Mouse (Mus musculus): ENCODE measurements at regions not wholly inside any gene's neighbourhood (a gene's known extent, or its start where the extent isn't known, plus 50 kb on each side); places are given as distances from the start of the nearest gene placed in this dataset.

- Histone ChIP-seq H3K27me3 (ENCODE audit: control insufficient read depth, insufficient read depth, low read length) (no peaks in the 10 kb centered on the region), H3K27ac (ENCODE audit: insufficient read depth, low read depth, low read length) (no peak overlapping the region), H3K4me1 (ENCODE audit: control insufficient read depth, insufficient read depth, insufficient read length, low read length) (peaks cover 3% of the 10 kb centered on the region; the same call in 1 of the 2 replicates), H3K36me3 (ENCODE audit: control insufficient read depth, insufficient read depth, low read length) (no peaks in the 10 kb centered on the region), H3K4me3 (ENCODE audit: low read depth, low read length) (no peak overlapping the region)
- TF ChIP-seq POLR2A (IDR thresholded peaks at IDR 0.05; ENCODE audit: low read depth, low read length) (no peak), CTCF (IDR thresholded peaks at IDR 0.05; ENCODE audit: extremely low read depth, insufficient read length, insufficient replicate concordance, low read depth, low read length) (no peak)
- 26% methylated on average over 1 of the region's 1 CpGs for WGBS
Observed at GRCm38 (mm10) chr13:31477171-31477867, 78.6 kb upstream of the Foxq1 start.

- 77% methylated on average over 7 of the region's 7 CpGs for WGBS
- no peak overlapping the region for H3K4me3 ChIP-seq (ENCODE audit: low read depth, low read length)
- no peak for TF ChIP-seq CTCF (IDR thresholded peaks at IDR 0.05; ENCODE audit: extremely low read depth, insufficient read length, insufficient replicate concordance, low read depth, low read length)
- TF ChIP-seq POLR2A (IDR thresholded peaks at IDR 0.05; ENCODE audit: low read depth, low read length): no peak
- no peaks in the 10 kb centered on the region for H3K36me3 ChIP-seq (ENCODE audit: control insufficient read depth, insufficient read depth, low read length)
- no peak overlapping the region for H3K27ac ChIP-seq (ENCODE audit: insufficient read depth, low read depth, low read length)
- H3K27me3 ChIP-seq (ENCODE audit: control insufficient read depth, insufficient read depth, low read length): no peaks in the 10 kb centered on the region
- H3K4me1 ChIP-seq (ENCODE audit: control insufficient read depth, insufficient read depth, insufficient read length, low read length): peaks cover 3% of the 10 kb centered on the region; the same call in 1 of the 2 replicates
Observed at GRCm38 (mm10) chr13:31481105-31481844, 74.7 kb upstream of the Foxq1 start.

GRCm38 (mm10) chr13:31486373-31486772, 69.6 kb upstream of the Foxq1 start:
- no peak overlapping the region for H3K4me3 ChIP-seq (ENCODE audit: low read depth, low read length)
- H3K27me3 ChIP-seq (ENCODE audit: control insufficient read depth, insufficient read depth, low read length): no peaks in the 10 kb centered on the region
- no peak overlapping the region for H3K27ac ChIP-seq (ENCODE audit: insufficient read depth, low read depth, low read length)
- WGBS: 85% methylated on average over 3 of the region's 3 CpGs
- no peaks in the 10 kb centered on the region for H3K36me3 ChIP-seq (ENCODE audit: control insufficient read depth, insufficient read depth, low read length)
- no peaks in the 10 kb centered on the region for H3K4me1 ChIP-seq (ENCODE audit: control insufficient read depth, insufficient read depth, insufficient read length, low read length)
- TF ChIP-seq CTCF (IDR thresholded peaks at IDR 0.05; ENCODE audit: extremely low read depth, insufficient read length, insufficient replicate concordance, low read depth, low read length): no peak
- no peak for TF ChIP-seq POLR2A (IDR thresholded peaks at IDR 0.05; ENCODE audit: low read depth, low read length)

DNA sequence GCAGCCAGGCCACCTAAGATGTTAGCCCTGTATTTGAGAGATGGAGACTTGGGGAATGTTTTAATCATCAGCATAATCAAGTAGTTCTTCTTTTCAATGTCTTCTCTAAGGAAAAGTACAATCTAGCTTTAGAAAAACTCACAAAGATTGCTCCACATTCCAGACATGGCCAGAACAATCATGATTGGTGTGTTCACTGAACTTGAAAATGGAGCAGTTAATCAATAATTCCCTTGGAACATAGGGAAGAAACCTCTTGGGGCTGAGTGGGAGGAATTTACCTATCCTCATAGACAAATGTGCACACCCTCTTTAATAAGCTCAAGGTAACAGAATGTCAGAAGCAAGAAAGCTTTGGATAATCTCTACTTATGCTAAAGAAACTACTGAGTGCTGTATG, 67.7 kb upstream of the Foxq1 start:
- H3K27ac ChIP-seq (ENCODE audit: insufficient read depth, low read depth, low read length): no peak overlapping the region
- no peaks in the 10 kb centered on the region for H3K36me3 ChIP-seq (ENCODE audit: control insufficient read depth, insufficient read depth, low read length)

DNA sequence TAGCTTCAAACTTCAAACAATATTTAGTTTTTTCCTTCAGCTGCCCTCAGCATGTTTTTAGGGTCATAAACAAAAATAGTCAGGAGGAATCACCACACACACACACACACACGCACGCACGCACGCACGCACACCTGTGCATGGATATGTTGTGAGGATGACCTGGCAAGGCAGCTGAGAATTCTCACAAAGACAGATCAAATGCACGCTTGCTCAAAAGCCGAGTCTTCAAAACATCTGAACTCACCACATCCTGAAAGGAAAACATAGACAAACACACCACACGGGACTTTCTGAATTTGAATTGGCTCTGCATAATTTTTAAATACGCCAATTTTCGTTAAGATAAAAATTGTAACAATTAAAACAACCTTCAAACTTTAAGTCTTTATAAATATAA, 52.7 kb upstream of the Foxq1 start:
- Histone ChIP-seq H3K4me3 (ENCODE audit: low read depth, low read length) (no peak overlapping the region), H3K36me3 (ENCODE audit: control insufficient read depth, insufficient read depth, low read length) (no peaks in the 10 kb centered on the region), H3K27me3 (ENCODE audit: control insufficient read depth, insufficient read depth, low read length) (no peaks in the 10 kb centered on the region), H3K27ac (ENCODE audit: insufficient read depth, low read depth, low read length) (no peak overlapping the region), H3K4me1 (ENCODE audit: control insufficient read depth, insufficient read depth, insufficient read length, low read length) (peaks cover 6% of the 10 kb centered on the region; the same call in 1 of the 2 replicates)
- TF ChIP-seq CTCF (IDR thresholded peaks at IDR 0.05; ENCODE audit: extremely low read depth, insufficient read length, insufficient replicate concordance, low read depth, low read length): no peak
- TF ChIP-seq POLR2A (IDR thresholded peaks at IDR 0.05; ENCODE audit: low read depth, low read length): no peak
- WGBS: 85% methylated on average over 10 of the region's 10 CpGs

More for the DNA sequence above, 67.7 kb upstream of the Foxq1 start:
- no peak for TF ChIP-seq POLR2A (IDR thresholded peaks at IDR 0.05; ENCODE audit: low read depth, low read length)
- no peak for TF ChIP-seq CTCF (IDR thresholded peaks at IDR 0.05; ENCODE audit: extremely low read depth, insufficient read length, insufficient replicate concordance, low read depth, low read length)
- Histone ChIP-seq H3K27me3 (ENCODE audit: control insufficient read depth, insufficient read depth, low read length) (no peaks in the 10 kb centered on the region), H3K4me1 (ENCODE audit: control insufficient read depth, insufficient read depth, insufficient read length, low read length) (no peaks in the 10 kb centered on the region), H3K4me3 (ENCODE audit: low read depth, low read length) (no peak overlapping the region)

- Histone ChIP-seq H3K4me3 (ENCODE audit: low read depth, low read length) (no peak overlapping the region), H3K27ac (ENCODE audit: insufficient read depth, low read depth, low read length) (no peak overlapping the region), H3K4me1 (ENCODE audit: control insufficient read depth, insufficient read depth, insufficient read length, low read length) (peaks cover 6% of the 10 kb centered on the region; the same call in 1 of the 2 replicates), H3K27me3 (ENCODE audit: control insufficient read depth, insufficient read depth, low read length) (no peaks in the 10 kb centered on the region), H3K36me3 (ENCODE audit: control insufficient read depth, insufficient read depth, low read length) (no peaks in the 10 kb centered on the region)
- WGBS: 87% methylated on average over 11 of the region's 11 CpGs
- no peak for TF ChIP-seq POLR2A (IDR thresholded peaks at IDR 0.05; ENCODE audit: low read depth, low read length)
- no peak for TF ChIP-seq CTCF (IDR thresholded peaks at IDR 0.05; ENCODE audit: extremely low read depth, insufficient read length, insufficient replicate concordance, low read depth, low read length)
Observed at GRCm38 (mm10) chr13:31503832-31504231, 52.1 kb upstream of the Foxq1 start.

DNA sequence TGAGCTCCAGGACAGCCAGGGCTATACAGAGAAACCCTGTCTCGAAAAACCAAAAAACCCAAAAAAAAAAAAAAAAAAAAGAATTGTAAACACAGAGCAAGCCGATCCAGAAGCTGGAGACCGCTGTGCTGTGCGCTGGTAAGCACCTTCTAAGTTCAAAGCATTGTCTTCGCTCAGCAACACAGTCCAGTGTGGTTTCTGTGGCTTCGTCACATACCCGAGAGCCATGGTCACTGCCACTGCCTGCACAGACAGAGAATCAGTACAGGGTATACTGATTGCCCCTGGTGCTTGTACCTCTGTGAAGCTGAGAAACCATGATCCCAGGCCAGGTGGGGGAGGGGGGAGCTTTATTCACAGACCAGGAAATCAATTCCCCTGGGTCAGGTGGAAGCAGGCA, 51.6 kb upstream of the Foxq1 start:
- H3K27me3 ChIP-seq (ENCODE audit: control insufficient read depth, insufficient read depth, low read length): no peaks in the 10 kb centered on the region
- H3K4me1 ChIP-seq (ENCODE audit: control insufficient read depth, insufficient read depth, insufficient read length, low read length): peaks cover 6% of the 10 kb centered on the region; the same call in 1 of the 2 replicates
- H3K4me3 ChIP-seq (ENCODE audit: low read depth, low read length): no peak overlapping the region
- no peak for TF ChIP-seq POLR2A (IDR thresholded peaks at IDR 0.05; ENCODE audit: low read depth, low read length)
- no peak for TF ChIP-seq CTCF (IDR thresholded peaks at IDR 0.05; ENCODE audit: extremely low read depth, insufficient read length, insufficient replicate concordance, low read depth, low read length)
- WGBS: 85% methylated on average over 6 of the region's 7 CpGs
- H3K27ac ChIP-seq (ENCODE audit: insufficient read depth, low read depth, low read length): no peak overlapping the region
- H3K36me3 ChIP-seq (ENCODE audit: control insufficient read depth, insufficient read depth, low read length): no peaks in the 10 kb centered on the region

Measured in small intestine, adult 2 months (tissue).